Mouse (Mus musculus) spleen, adult 2 months (tissue): ENCODE measurements around the gene Lrtm2.

ENCODE experiments used
- CTCF ChIP-seq: fragments of 200-500 bp; IDR thresholded peaks from 2 replicates; pipeline ENCODE4 v1.5.1; 2011; ENCODE audit warnings: mild to moderate bottlenecking, inconsistent platforms; ENCODE audit not compliant: insufficient read depth, insufficient read length, insufficient replicate concordance; ENCODE audit errors: extremely low read depth
- POLR2A ChIP-seq: fragments of 200-500 bp; IDR thresholded peaks from 2 replicates; pipeline ENCODE4 v1.6.1; 2011; ENCODE audit warnings: low read depth, low read length, inconsistent platforms

DNA sequence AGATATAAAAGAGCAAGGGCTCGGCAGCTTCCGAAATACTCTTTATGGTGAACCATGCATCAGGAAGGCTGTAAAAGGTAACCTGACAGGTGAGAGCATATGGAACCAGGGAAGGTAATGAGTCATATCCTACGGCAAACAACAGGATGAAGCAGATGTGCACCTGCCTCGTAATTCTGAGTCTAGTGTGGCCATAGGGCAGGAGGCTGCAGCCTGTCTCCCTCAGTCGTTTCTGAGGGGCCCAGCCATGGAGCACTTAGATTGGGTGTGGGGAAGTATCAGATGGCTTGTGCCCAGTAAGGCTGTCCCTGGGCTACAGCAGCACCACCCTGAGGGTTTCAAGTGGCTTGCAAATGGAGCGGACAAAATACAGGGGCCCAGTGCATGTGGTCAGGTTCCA lies 21.9 kb upstream of the Lrtm2 start:
- TF ChIP-seq CTCF (no peak), POLR2A (no peak)
